Comparison of ENCODE assay signal across 22 mouse cellular contexts in genomic region chr7:72100683-72101082, GRCm38 (mm10).
DNase-seq lines count a peak whose midpoint lies in the region; ATAC-seq and TF ChIP-seq lines count a peak whose summit lies in the region.
"Had no signal": no experiment of that assay in that cellular context is flagged by ENCODE, and none has a peak within 500 bp of the region (broad histone marks: within the 10 kb centered on the region; RNA-seq: fewer than 3 reads in every experiment).

No protein-coding gene starts in this region.

- TF ChIP-seq CTCF in hindbrain, postnatal 0 days (IDR thresholded peaks at IDR 0.05; ENCODE audit: low read depth): no peak
- no peak for TF ChIP-seq CTCF in intestine, postnatal 0 days (IDR thresholded peaks at IDR 0.05; ENCODE audit: low read depth)

- H3K36me3 ChIP-seq in hindbrain, postnatal 0 days (ENCODE audit: insufficient read depth, low read length): no peaks in the 10 kb centered on the region
- no peaks in the 10 kb centered on the region for H3K36me3 ChIP-seq in hindbrain, embryonic 10.5 days
- no peaks in the 10 kb centered on the region for H3K36me3 ChIP-seq in limb, embryonic 14.5 days (ENCODE audit: control insufficient read depth, insufficient read depth, low read length)
- no peaks in the 10 kb centered on the region for H3K36me3 ChIP-seq in intestine, postnatal 0 days (ENCODE audit: control insufficient read depth, insufficient read depth)
- H3K36me3 ChIP-seq: embryonic facial prominence, embryonic 13.5 days; G1E; heart, embryonic 10.5 days had no signal

- no peak for TF ChIP-seq POLR2A in limb, embryonic 14.5 days (IDR thresholded peaks at IDR 0.05; ENCODE audit: borderline replicate concordance, extremely low read depth, insufficient read depth, insufficient read length)

- H3K9me3 ChIP-seq in hindbrain, postnatal 0 days (ENCODE audit: low read length): no peaks in the 10 kb centered on the region
- no peaks in the 10 kb centered on the region for H3K9me3 ChIP-seq in hindbrain, embryonic 10.5 days
- H3K9me3 ChIP-seq in limb, embryonic 14.5 days (ENCODE audit: control insufficient read depth, low read length): no peaks in the 10 kb centered on the region
- H3K9me3 ChIP-seq in intestine, postnatal 0 days (ENCODE audit: control insufficient read depth): no peaks in the 10 kb centered on the region
- H3K9me3 ChIP-seq: embryonic facial prominence, embryonic 13.5 days; forebrain, embryonic 13.5 days; heart, embryonic 10.5 days had no signal

- no peak for DNase-seq in hindbrain, postnatal 0 days (ENCODE audit: low spot score)
- DNase-seq in hindbrain, embryonic 10.5 days (ENCODE audit: low spot score): no peak
- DNase-seq in retina, postnatal 1 day: peak; percentile 19
- no peak for DNase-seq in retina, embryonic 14.5 days (ENCODE audit: low spot score)
- no peak for DNase-seq in limb, embryonic 14.5 days (ENCODE audit: low spot score)
- DNase-seq in right cerebral cortex, adult 18-20 months: no peak
- DNase-seq: adrenal gland, postnatal 10 days; cerebellum, adult 11-12 months; cerebellum, adult 9-10 months; cerebellum, postnatal 25 days; gastrocnemius, postnatal 10 days; heart, adult 18-20 months; heart, postnatal 10 days; heart, postnatal 4 days had no signal

- H3K4me1 ChIP-seq in hindbrain, postnatal 0 days (ENCODE audit: insufficient read depth, low read length): no peaks in the 10 kb centered on the region
- H3K4me1 ChIP-seq in hindbrain, embryonic 10.5 days (replicated peaks): peaks cover 20% of the 10 kb centered on the region
- H3K4me1 ChIP-seq in limb, embryonic 14.5 days (ENCODE audit: control insufficient read depth, insufficient read depth, low read length): no peaks in the 10 kb centered on the region
- H3K4me1 ChIP-seq in intestine, postnatal 0 days (replicated peaks; ENCODE audit: control insufficient read depth, insufficient read depth, low read length): no peaks in the 10 kb centered on the region
- H3K4me1 ChIP-seq: embryonic facial prominence, embryonic 13.5 days; forebrain, embryonic 13.5 days; heart, embryonic 10.5 days had no signal

- ATAC-seq in hindbrain, postnatal 0 days: peak; percentile 49; the same call in 1 of the 2 replicates
- 0 out of 2 replicates have a peak, but pooled peaks have one; percentile 34 for ATAC-seq in limb, embryonic 14.5 days (ENCODE audit: low FRiP score, low read depth)
- ATAC-seq in intestine, postnatal 0 days: no peak
- ATAC-seq: CD4-positive, CD25-positive, alpha-beta regulatory T cell, adult 4 months; forebrain, embryonic 13.5 days; inflammation-experienced regulatory T-cells, adult 6 months had no signal

- WGBS in hindbrain, postnatal 0 days: 41% methylated on average over 5 of the region's 5 CpGs
- WGBS in hindbrain, embryonic 10.5 days: 63% methylated on average over 5 of the region's 5 CpGs
- WGBS in limb, embryonic 14.5 days: 56% methylated on average over 5 of the region's 5 CpGs
- 69% methylated on average over 5 of the region's 5 CpGs for WGBS in intestine, postnatal 0 days

- H3K9ac ChIP-seq in hindbrain, postnatal 0 days (replicated peaks; ENCODE audit: low read length): no peak overlapping the region
- no peak overlapping the region for H3K9ac ChIP-seq in limb, embryonic 14.5 days (ENCODE audit: low read depth, low read length, severe bottlenecking)
- H3K9ac ChIP-seq in intestine, postnatal 0 days (ENCODE audit: low read depth, low read length): no peak overlapping the region
- H3K9ac ChIP-seq: embryonic facial prominence, embryonic 13.5 days; forebrain, embryonic 13.5 days; hindbrain, embryonic 14.5 days had no signal

- H3K4me3 ChIP-seq in hindbrain, postnatal 0 days (ENCODE audit: low read length): no peak overlapping the region
- H3K4me3 ChIP-seq in hindbrain, embryonic 10.5 days: no peak overlapping the region
- no peak overlapping the region for H3K4me3 ChIP-seq in limb, embryonic 14.5 days (replicated peaks; ENCODE audit: low read length)
- H3K4me3 ChIP-seq in intestine, postnatal 0 days (ENCODE audit: low read depth, low read length): no peak overlapping the region
- H3K4me3 ChIP-seq: embryonic facial prominence, embryonic 13.5 days; forebrain, embryonic 13.5 days; heart, embryonic 10.5 days had no signal

- H3K27ac ChIP-seq in hindbrain, postnatal 0 days: no peak overlapping the region
- H3K27ac ChIP-seq in hindbrain, embryonic 10.5 days: no peak overlapping the region
- H3K27ac ChIP-seq in limb, embryonic 14.5 days (replicated peaks; ENCODE audit: low read depth, low read length): no peak overlapping the region
- no peak overlapping the region for H3K27ac ChIP-seq in intestine, postnatal 0 days (ENCODE audit: low read depth, low read length)
- H3K27ac ChIP-seq: embryonic facial prominence, embryonic 13.5 days; forebrain, embryonic 13.5 days; heart, embryonic 10.5 days; hindbrain, embryonic 14.5 days had no signal

- H3K4me2 ChIP-seq in hindbrain, postnatal 0 days (ENCODE audit: low read depth, low read length): no peak overlapping the region
- H3K4me2 ChIP-seq in limb, embryonic 14.5 days (replicated peaks; ENCODE audit: low read depth, low read length, severe bottlenecking): no peak overlapping the region
- no peak overlapping the region for H3K4me2 ChIP-seq in intestine, postnatal 0 days (replicated peaks; ENCODE audit: low read depth)
- H3K4me2 ChIP-seq: embryonic facial prominence, embryonic 13.5 days; forebrain, embryonic 13.5 days; hindbrain, embryonic 14.5 days had no signal

- no peaks in the 10 kb centered on the region for H3K27me3 ChIP-seq in hindbrain, postnatal 0 days (ENCODE audit: insufficient read depth, low read length)
- peaks cover 2% of the 10 kb centered on the region; the same call in 1 of the 2 replicates for H3K27me3 ChIP-seq in hindbrain, embryonic 10.5 days (ENCODE audit: insufficient read depth, poor library complexity, severe bottlenecking)
- H3K27me3 ChIP-seq in limb, embryonic 14.5 days (ENCODE audit: control insufficient read depth, insufficient read depth, low read length): no peaks in the 10 kb centered on the region
- no peaks in the 10 kb centered on the region for H3K27me3 ChIP-seq in intestine, postnatal 0 days (replicated peaks; ENCODE audit: control insufficient read depth, insufficient read depth, low read length)
- H3K27me3 ChIP-seq: embryonic facial prominence, embryonic 13.5 days; forebrain, embryonic 13.5 days had no signal
